Mouse (Mus musculus) Patski (cell line): ENCODE measurements around the gene Slc39a7. TPM values are rescaled to one million over a fixed set of nuclear protein-coding genes. Genes with fewer than 3 reads are reported as not detected.
"Not testable (repeated sequence)": the region's sequence is repeated elsewhere in the genome, so short reads cannot be mapped to it uniquely, and the experiment has no call there.

Source experiments
- ATAC-seq: fragments of 100-300 bp; one replicate; pipeline ENCODE4 v1.8.0; 2021
- CTCF ChIA-PET: fragments of 350-600 bp; sonication (Branson Sonifier 250); formaldehyde crosslinking; loops from one replicate; lab custom pipeline; 2022; ENCODE audit warnings: inconsistent platforms; lab: Charles Lee
- POLR2A ChIA-PET: fragments of 350-600 bp; sonication (Branson Sonifier 250); formaldehyde crosslinking; loops from one replicate; lab custom pipeline; 2022; ENCODE audit warnings: antibody characterized with exemption, inconsistent platforms; lab: Charles Lee
- DNase-seq: peaks from one replicate; pipeline ENCODE4 v3.0.0-alpha.2; 2011; ENCODE audit warnings: low read depth, low spot score
- H3K27me3 ChIP-seq: fragments of 371-371 bp; one replicate; pipeline ENCODE4 v1.5.1; 2021
- CTCF ChIP-seq: fragments of 100-300 bp; IDR thresholded peaks from one replicate; pipeline ENCODE4 v1.5.1; 2021
- in situ Hi-C: fragments of 300-500 bp; cut with MboI; formaldehyde crosslinking; loops from 3 replicates; pipeline ENCODE4 v1.11.1; 2018; ENCODE audit warnings: low pct_unique_long_range_greater_than_20kb, mixed read lengths
- polyA plus RNA-seq: library from polyadenylated mRNA; unstranded; gene quantifications from one replicate; pipeline ENCODE4 v1.2.3, GENCODE M21; 2021

Slc39a7 gene
- polyA plus RNA-seq, 1 experiment from 2014 or later: 189 TPM

GRCm38 (mm10) chr17:34000150-34000537 lies 31.3 kb downstream of the Slc39a7 start, which contains the start of gene H2-K1:
Gene H2-K1 (minus strand): TSS chr17:34000347.
- peak; percentile 97 for ATAC-seq
- ChIA-PET POLR2A (no interaction called here), CTCF (no interaction called here)
- in situ Hi-C loops: loop anchor here (5.0 kb wide), 1 partner anchor 33 kb away; no protein-coding TSS in a partner anchor
- H3K27me3 ChIP-seq: peaks cover 2% of the 10 kb centered on the region
- no peak for DNase-seq
- no peak for TF ChIP-seq CTCF

GRCm38 (mm10) chr17:33999341-34000149 lies 31.9 kb downstream of the Slc39a7 start:
- TF ChIP-seq CTCF: no peak
- ATAC-seq (peak; percentile 49), DNase-seq (no peak)
- in situ Hi-C loops: loop anchor here (5.0 kb wide), 1 partner anchor 32 kb away; no protein-coding TSS in a partner anchor
- CTCF ChIA-PET: no interaction called here
- POLR2A ChIA-PET: no interaction called here
- no peaks in the 10 kb centered on the region for H3K27me3 ChIP-seq

GRCm38 (mm10) chr17:33998697-33999096 lies 32.8 kb downstream of the Slc39a7 start:
- CTCF ChIA-PET, in situ Hi-C loops, H3K27me3 ChIP-seq, ATAC-seq, POLR2A ChIA-PET, DNase-seq: not testable (repeated sequence)

GRCm38 (mm10) chr17:33997025-33997424 lies 34.5 kb downstream of the Slc39a7 start:
- DNase-seq, in situ Hi-C loops, H3K27me3 ChIP-seq, CTCF ChIA-PET, ATAC-seq, POLR2A ChIA-PET: not testable (repeated sequence)

GRCm38 (mm10) chr17:33995651-33996050 lies 35.8 kb downstream of the Slc39a7 start:
- POLR2A ChIA-PET: no interaction called here
- DNase-seq (no peak), ATAC-seq (no peak)
- in situ Hi-C loops: no loop called here
- CTCF ChIA-PET: interaction anchor here (1.1 kb wide), 1 partner anchor 8 kb away, joined by 4 read pairs; no protein-coding TSS in a partner anchor
- H3K27me3 ChIP-seq: peaks cover 7% of the 10 kb centered on the region
- TF ChIP-seq CTCF: no peak

- ATAC-seq: no peak
- CTCF ChIA-PET: interaction anchor here (1.1 to 3.8 kb wide), 2 partner anchors 9 to 12 kb away, joined by 4 to 23 read pairs; no protein-coding TSS in a partner anchor
- in situ Hi-C loops: no loop called here
- H3K27me3 ChIP-seq: peaks cover 7% of the 10 kb centered on the region
- DNase-seq: no peak
- no peak for TF ChIP-seq CTCF
- POLR2A ChIA-PET: no interaction called here
Observed at GRCm38 (mm10) chr17:33994959-33995358, 36.5 kb downstream of the Slc39a7 start.

- peak; percentile 79 for TF ChIP-seq CTCF
- ChIA-PET CTCF (interaction anchor here (0.7 to 3.8 kb wide), 11 partner anchors 9 to 26 kb away, joined by 3 to 23 read pairs (median 5); no protein-coding TSS in a partner anchor), POLR2A (no interaction called here)
- in situ Hi-C loops: no loop called here
- no peak for DNase-seq
- peaks cover 22% of the 10 kb centered on the region for H3K27me3 ChIP-seq
- ATAC-seq: peak; percentile 71
Observed at GRCm38 (mm10) chr17:33991788-33992664, 39.5 kb downstream of the Slc39a7 start.

- DNase-seq, in situ Hi-C loops, POLR2A ChIA-PET, ATAC-seq: not testable (repeated sequence)
- peaks cover 25% of the 10 kb centered on the region for H3K27me3 ChIP-seq
- peak; percentile 79 for TF ChIP-seq CTCF
- CTCF ChIA-PET: interaction anchor here (0.9 to 6.2 kb wide), 5 partner anchors 10 to 23 kb away, joined by 3 to 37 read pairs (median 15); no protein-coding TSS in a partner anchor
Observed at GRCm38 (mm10) chr17:33982136-33982535, 49.3 kb downstream of the Slc39a7 start.

- in situ Hi-C loops, DNase-seq, POLR2A ChIA-PET: not testable (repeated sequence)
- ATAC-seq: peak; percentile 65
- CTCF ChIA-PET: interaction anchor here (1.1 to 6.2 kb wide), 5 partner anchors 9 to 12 kb away, joined by 3 to 37 read pairs (median 15); no protein-coding TSS in a partner anchor
- peaks cover 23% of the 10 kb centered on the region for H3K27me3 ChIP-seq
Observed at GRCm38 (mm10) chr17:33981192-33981909, 50.1 kb downstream of the Slc39a7 start.
